Mouse (Mus musculus) heart, embryonic 12.5 days (tissue): ENCODE measurements around the gene Gfpt2. TPM values are rescaled to one million over a fixed set of nuclear protein-coding genes. Genes with fewer than 3 reads are reported as not detected.
"Not testable (repeated sequence)": the region's sequence is repeated elsewhere in the genome, so short reads cannot be mapped to it uniquely, and the experiment has no call there.

ENCODE experiments used
- ATAC-seq: fragments of 200-750 bp; cut with Nextera tagmentation; 2 replicates; pipeline ENCODE4 v1.8.0; 2017; ENCODE audit warnings: moderate TSS enrichment, moderate library complexity; ENCODE audit not compliant: insufficient number of reproducible peaks, low FRiP score
- H3K27ac ChIP-seq: fragments of 300-500 bp; sonication (generic); 2 replicates; pipeline ENCODE4 v1.5.1; 2016; ENCODE audit warnings: mild to moderate bottlenecking, moderate library complexity; ENCODE audit not compliant: poor library complexity, severe bottlenecking
- H3K27me3 ChIP-seq: fragments of 300-500 bp; sonication (generic); replicated peaks from 2 replicates; pipeline ENCODE4 v1.6.1; 2016; ENCODE audit warnings: mild to moderate bottlenecking, moderate library complexity
- H3K36me3 ChIP-seq: fragments of 300-500 bp; sonication (generic); 2 replicates; pipeline ENCODE4 v1.6.1; 2016; ENCODE audit warnings: mild to moderate bottlenecking, moderate library complexity
- H3K4me1 ChIP-seq: fragments of 300-500 bp; sonication (generic); replicated peaks from 2 replicates; pipeline ENCODE4 v1.6.1; 2016; ENCODE audit warnings: mild to moderate bottlenecking
- H3K4me2 ChIP-seq: fragments of 300-500 bp; sonication (generic); 2 replicates; pipeline ENCODE4 v1.6.1; 2016; ENCODE audit warnings: mild to moderate bottlenecking, moderate library complexity
- H3K4me3 ChIP-seq: fragments of 300-500 bp; sonication (generic); 2 replicates; pipeline ENCODE4 v1.5.1; 2016; ENCODE audit warnings: mild to moderate bottlenecking
- H3K9ac ChIP-seq: fragments of 300-500 bp; sonication (generic); 2 replicates; pipeline ENCODE4 v1.6.1; 2016; ENCODE audit warnings: mild to moderate bottlenecking, moderate library complexity
- H3K9me3 ChIP-seq: fragments of 300-500 bp; sonication (generic); replicated peaks from 2 replicates; pipeline ENCODE4 v1.6.1; 2016; ENCODE audit warnings: mild to moderate bottlenecking, moderate library complexity
- WGBS: fragments of 180-500 bp; shearing (Covaris S2); methylation state at CpG from one replicate; pipeline ENCODE4 v1.1.7; 2016; 5-methylcytosine and 5-hydroxymethylcytosine counted together
- polyA plus RNA-seq: library from polyadenylated mRNA; unstranded; fragments of >200 nt; fragmentation: Nextera tagmentation; extraction: Ambion mirVana; gene quantifications from 2 replicates; pipeline ENCODE4 v1.2.1, GENCODE M21; 2016

Gene Gfpt2
- polyA plus RNA-seq, 1 experiment from 2014 or later: 13.9 TPM

DNA sequence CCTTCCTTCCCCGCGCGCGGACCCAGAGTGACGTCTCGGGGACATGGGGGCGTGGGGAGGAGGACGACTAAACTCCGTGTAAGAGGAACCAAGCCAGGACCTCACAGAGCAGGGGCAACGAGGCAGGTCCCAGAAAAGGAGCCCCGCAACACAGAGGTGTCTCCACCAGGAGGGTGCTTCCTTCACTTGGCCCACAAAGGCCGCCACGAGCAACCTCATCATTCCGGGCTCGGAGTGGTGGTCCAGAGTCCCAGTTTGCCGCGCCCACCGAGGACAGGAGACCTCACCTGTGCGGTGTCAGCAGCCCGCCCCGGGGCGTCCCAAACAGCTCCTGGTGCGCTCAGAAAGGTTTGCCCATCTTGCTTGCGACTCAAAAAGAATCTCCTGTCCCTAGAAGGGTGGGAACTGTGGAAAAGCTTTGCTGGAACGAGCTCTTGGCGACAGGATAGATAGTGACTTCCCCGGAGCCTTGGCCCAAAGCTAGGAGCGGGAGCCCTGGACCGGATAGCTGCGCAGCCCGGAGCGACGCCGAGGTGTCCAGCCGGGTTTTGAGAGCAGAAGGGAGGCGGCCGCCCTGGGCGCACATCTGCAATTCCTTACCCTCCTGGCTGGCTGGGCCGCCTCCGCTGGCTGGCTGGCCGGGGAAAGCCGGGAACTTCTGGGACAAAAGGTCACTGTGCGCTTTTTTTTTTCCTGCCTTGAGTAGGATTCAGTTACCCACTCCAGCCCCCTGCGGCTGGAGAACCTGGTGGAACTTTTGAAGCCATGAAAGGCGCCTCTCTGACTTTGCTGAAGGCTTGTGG is 565 bp downstream of the Gfpt2 start:
- peak; percentile 54 for ATAC-seq
- H3K36me3 ChIP-seq: no peaks in the 10 kb centered on the region
- peak overlapping the region; percentile 60 for H3K4me3 ChIP-seq

DNA sequence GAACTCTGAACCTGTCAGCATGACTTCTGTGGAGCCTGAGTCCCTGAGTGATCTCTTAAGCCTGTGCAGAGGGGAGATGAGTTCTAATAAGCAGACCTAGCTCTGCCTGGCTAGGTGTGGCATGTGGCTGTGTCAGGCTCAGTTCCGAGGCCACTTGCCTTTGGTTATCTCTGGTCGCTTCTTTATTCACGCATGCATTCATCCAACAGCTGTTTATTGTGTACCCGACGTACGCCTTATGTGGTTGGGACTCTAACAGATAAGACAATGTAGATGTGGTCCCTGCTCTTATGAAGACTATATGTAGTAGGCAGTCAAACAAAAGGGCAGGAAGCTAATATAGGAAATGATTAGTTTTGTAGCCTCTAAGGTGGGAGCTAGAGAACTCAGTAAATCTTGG is 5.0 kb downstream of the Gfpt2 start:
- no peaks in the 10 kb centered on the region for H3K36me3 ChIP-seq
- no peak overlapping the region for H3K4me3 ChIP-seq
- H3K27ac ChIP-seq: no peak overlapping the region
- H3K9me3 ChIP-seq: peaks cover 4% of the 10 kb centered on the region; the same call in 1 of the 2 replicates
- no peak overlapping the region for H3K9ac ChIP-seq
- WGBS: 68% methylated on average over 6 of the region's 6 CpGs
- ATAC-seq: no peak
- no peaks in the 10 kb centered on the region for H3K27me3 ChIP-seq
- no peak overlapping the region for H3K4me2 ChIP-seq
- H3K4me1 ChIP-seq: 0 out of 2 replicates have a peak, but pooled peaks cover 2% of the 10 kb centered on the region

More for the DNA sequence above, 565 bp downstream of the Gfpt2 start:
- 0 out of 2 replicates have a peak, but pooled peaks cover under 1% of the 10 kb centered on the region for H3K9me3 ChIP-seq
- no peaks in the 10 kb centered on the region; the same call in 1 of the 2 replicates for H3K27me3 ChIP-seq
- H3K9ac ChIP-seq: peak overlapping the region; percentile 74
- no peak overlapping the region for H3K27ac ChIP-seq
- H3K4me1 ChIP-seq: peaks cover 10% of the 10 kb centered on the region
- H3K4me2 ChIP-seq: peak overlapping the region; percentile 91
- 1% methylated on average over 45 of the region's 45 CpGs for WGBS

GRCm38 (mm10) chr11:49801516-49801915 is 7.5 kb downstream of the Gfpt2 start:
- H3K4me3 ChIP-seq: no peak overlapping the region
- H3K36me3 ChIP-seq: no peaks in the 10 kb centered on the region
- peaks cover 4% of the 10 kb centered on the region; the same call in 1 of the 2 replicates for H3K9me3 ChIP-seq
- 0 out of 2 replicates have a peak, but pooled peaks cover 2% of the 10 kb centered on the region for H3K4me1 ChIP-seq
- no peak for ATAC-seq
- no peak overlapping the region for H3K9ac ChIP-seq
- no peak overlapping the region for H3K4me2 ChIP-seq
- H3K27me3 ChIP-seq: no peaks in the 10 kb centered on the region
- 80% methylated on average over 4 of the region's 4 CpGs for WGBS
- no peak overlapping the region for H3K27ac ChIP-seq

GRCm38 (mm10) chr11:49803801-49804200 is 9.8 kb downstream of the Gfpt2 start:
- Histone ChIP-seq H3K4me1 (0 out of 2 replicates have a peak, but pooled peaks cover 2% of the 10 kb centered on the region), H3K4me2 (no peak overlapping the region), H3K9me3 (peaks cover 4% of the 10 kb centered on the region; the same call in 1 of the 2 replicates), H3K4me3 (no peak overlapping the region), H3K27ac (no peak overlapping the region), H3K9ac (no peak overlapping the region), H3K36me3 (peaks cover 3% of the 10 kb centered on the region; the same call in 1 of the 2 replicates), H3K27me3 (no peaks in the 10 kb centered on the region)
- WGBS: 89% methylated on average over 4 of the region's 4 CpGs
- no peak for ATAC-seq

DNA sequence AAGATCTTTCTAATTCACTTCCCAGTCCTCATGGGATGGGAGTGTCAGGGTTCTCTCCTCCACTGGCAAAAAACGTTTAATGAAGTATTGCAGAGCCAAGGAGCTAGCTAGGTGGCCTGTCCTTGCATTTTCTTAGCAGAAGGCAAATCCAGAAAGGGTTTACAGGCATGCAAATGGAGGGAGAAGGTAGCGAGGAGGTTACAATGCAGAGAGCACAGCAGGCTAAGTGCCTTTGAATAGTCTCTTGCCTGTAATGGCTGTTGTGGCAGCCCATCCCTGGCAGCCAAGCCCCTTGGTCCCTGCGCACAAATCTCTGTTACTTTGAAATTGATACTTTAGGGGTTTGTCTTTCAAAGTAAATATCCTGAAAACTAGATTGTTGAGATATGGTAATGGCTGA is 12.2 kb downstream of the Gfpt2 start:
- no peak overlapping the region for H3K9ac ChIP-seq
- peaks cover 15% of the 10 kb centered on the region for H3K36me3 ChIP-seq
- no peak overlapping the region for H3K4me2 ChIP-seq
- no peak overlapping the region for H3K4me3 ChIP-seq
- no peak for ATAC-seq
- 57% methylated on average over 3 of the region's 3 CpGs for WGBS
- peaks cover 4% of the 10 kb centered on the region; the same call in 1 of the 2 replicates for H3K9me3 ChIP-seq
- H3K4me1 ChIP-seq: peaks cover 5% of the 10 kb centered on the region
- H3K27me3 ChIP-seq: no peaks in the 10 kb centered on the region
- no peak overlapping the region for H3K27ac ChIP-seq

DNA sequence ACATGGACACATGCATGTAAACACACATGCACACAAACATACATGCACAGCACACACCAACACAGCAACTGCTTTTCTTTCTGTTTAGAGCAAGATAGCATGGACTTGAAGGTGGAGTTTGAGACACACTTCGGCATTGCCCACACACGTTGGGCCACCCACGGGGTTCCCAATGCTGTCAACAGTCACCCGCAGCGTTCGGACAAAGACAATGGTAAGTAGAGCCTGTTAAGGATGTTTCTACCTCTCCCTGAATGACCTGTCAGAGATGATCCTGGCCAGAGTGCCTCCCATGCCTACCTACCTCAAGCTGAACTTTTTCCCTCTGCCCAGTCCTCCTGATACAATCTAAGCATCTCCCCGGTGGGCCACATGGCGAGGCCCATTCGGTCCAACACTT is 15.0 kb downstream of the Gfpt2 start:
- no peak for ATAC-seq
- 81% methylated on average over 9 of the region's 9 CpGs for WGBS
- Histone ChIP-seq H3K27me3 (no peaks in the 10 kb centered on the region), H3K36me3 (peaks cover 23% of the 10 kb centered on the region), H3K27ac (no peak overlapping the region), H3K9ac (no peak overlapping the region), H3K4me1 (peaks cover 19% of the 10 kb centered on the region), H3K9me3 (no peaks in the 10 kb centered on the region), H3K4me2 (no peak overlapping the region), H3K4me3 (no peak overlapping the region)

- WGBS: 71% methylated on average over 7 of the region's 7 CpGs
- not testable (repeated sequence) for ATAC-seq, H3K27me3 ChIP-seq, H3K9me3 ChIP-seq, H3K4me3 ChIP-seq, H3K4me2 ChIP-seq
- Histone ChIP-seq H3K27ac (peak overlapping the region; percentile 11), H3K36me3 (peaks cover 27% of the 10 kb centered on the region), H3K4me1 (peaks cover 19% of the 10 kb centered on the region), H3K9ac (peak overlapping the region; percentile 14; the same call in 1 of the 2 replicates)
These were observed 16.7 kb downstream of the Gfpt2 start for GRCm38 (mm10) chr11:49810696-49811095.

DNA sequence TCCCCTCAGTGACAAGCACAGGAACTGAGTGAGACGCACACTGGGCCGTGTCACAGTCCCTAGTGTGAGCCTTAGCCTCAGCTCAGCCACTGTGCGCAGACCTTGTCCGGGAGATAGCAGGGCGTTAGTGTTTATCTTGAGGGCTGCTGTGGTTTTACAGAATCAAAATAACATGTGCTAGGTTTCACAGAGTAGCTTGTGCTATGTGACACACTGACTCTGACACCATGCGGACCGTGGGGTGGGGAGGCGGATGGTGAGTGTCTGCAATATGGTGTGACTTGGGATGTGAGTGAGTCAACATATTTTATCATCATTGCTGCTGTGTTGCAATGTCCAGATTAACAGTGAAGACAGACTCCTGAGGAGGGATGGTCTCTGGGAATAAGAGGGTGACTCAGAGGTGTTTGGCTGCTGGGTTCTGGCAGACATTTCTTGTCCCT is 17.1 kb downstream of the Gfpt2 start:
- no peak overlapping the region for H3K4me3 ChIP-seq
- peaks cover 19% of the 10 kb centered on the region for H3K4me1 ChIP-seq
- H3K27ac ChIP-seq: peak overlapping the region; percentile 11
- peak; percentile 72 for ATAC-seq
- no peak overlapping the region for H3K4me2 ChIP-seq
- peak overlapping the region; percentile 14; the same call in 1 of the 2 replicates for H3K9ac ChIP-seq
- peaks cover 27% of the 10 kb centered on the region for H3K36me3 ChIP-seq
- H3K9me3 ChIP-seq: no peaks in the 10 kb centered on the region
- WGBS: 26% methylated on average over 8 of the region's 8 CpGs
- H3K27me3 ChIP-seq: no peaks in the 10 kb centered on the region

GRCm38 (mm10) chr11:49811879-49812278 is 17.9 kb downstream of the Gfpt2 start:
- Histone ChIP-seq H3K27me3 (no peaks in the 10 kb centered on the region), H3K4me2 (no peak overlapping the region), H3K27ac (no peak overlapping the region), H3K4me3 (no peak overlapping the region), H3K9me3 (no peaks in the 10 kb centered on the region), H3K9ac (no peak overlapping the region), H3K36me3 (peaks cover 27% of the 10 kb centered on the region), H3K4me1 (peaks cover 19% of the 10 kb centered on the region)
- 57% methylated on average over 8 of the region's 8 CpGs for WGBS
- ATAC-seq: no peak

- Histone ChIP-seq H3K27me3 (no peaks in the 10 kb centered on the region), H3K9me3 (no peaks in the 10 kb centered on the region), H3K4me3 (no peak overlapping the region), H3K4me2 (no peak overlapping the region), H3K36me3 (peaks cover 21% of the 10 kb centered on the region), H3K4me1 (no peaks in the 10 kb centered on the region), H3K9ac (no peak overlapping the region), H3K27ac (no peak overlapping the region)
- ATAC-seq: no peak
- 87% methylated on average over 15 of the region's 15 CpGs for WGBS
These were observed 25.0 kb downstream of the Gfpt2 start for GRCm38 (mm10) chr11:49818869-49819566.

DNA sequence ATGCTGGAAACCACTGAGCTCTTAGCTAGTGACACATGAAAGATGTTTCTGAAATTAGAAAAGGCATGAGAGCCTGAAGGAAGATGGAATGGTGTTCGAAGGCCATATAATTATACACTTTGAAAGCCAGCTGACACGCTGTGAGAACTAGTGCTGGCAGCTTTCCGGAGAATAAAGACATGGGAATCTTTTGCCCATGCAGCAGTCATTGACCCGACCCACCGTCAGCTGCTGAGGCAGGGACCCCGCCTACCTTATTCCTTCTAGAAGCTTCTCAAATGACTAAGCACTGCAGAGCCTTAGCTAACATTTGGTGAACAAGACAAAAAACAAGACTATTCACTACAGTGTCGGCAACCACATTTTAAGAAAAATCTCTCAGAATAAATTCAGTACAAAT is 25.7 kb downstream of the Gfpt2 start:
- Histone ChIP-seq H3K36me3 (peaks cover 24% of the 10 kb centered on the region), H3K4me3 (no peak overlapping the region), H3K9me3 (no peaks in the 10 kb centered on the region), H3K27ac (no peak overlapping the region), H3K4me1 (no peaks in the 10 kb centered on the region), H3K27me3 (no peaks in the 10 kb centered on the region), H3K9ac (no peak overlapping the region), H3K4me2 (no peak overlapping the region)
- no peak for ATAC-seq
- 89% methylated on average over 7 of the region's 7 CpGs for WGBS
